Mouse (Mus musculus) neutrophil, adult 5-6 weeks (primary cell): Measurements from ENCODE around the gene Rasgrp3. TPM values are rescaled to one million over a fixed set of nuclear protein-coding genes. Genes with fewer than 3 reads are reported as not detected.
"Not testable (repeated sequence)": the region's sequence is repeated elsewhere in the genome, so short reads cannot be mapped to it uniquely, and the experiment has no call there.

Source experiments
- ATAC-seq: fragments of 151-379, 151-347 bp; 2 replicates; pipeline ENCODE4 v1.8.0; 2017; ENCODE audit warnings: mild to moderate bottlenecking, moderate TSS enrichment; ENCODE audit not compliant: insufficient number of reproducible peaks, poor library complexity, low FRiP score, severe bottlenecking; ENCODE audit errors: extremely low read depth
- total RNA-seq: library from RNA; stranded (forward); fragments of 200-1000 nt; gene quantifications from 2 replicates; pipeline ENCODE4 v1.2.3, GENCODE M21; 2017

The Rasgrp3 gene
- total RNA-seq, 1 experiment from 2014 or later, result 99.4 TPM

GRCm38 (mm10) chr17:75453639-75454038 lies 17.9 kb downstream of the Rasgrp3 start:
- no peak for ATAC-seq

GRCm38 (mm10) chr17:75456096-75456495 lies 20.4 kb downstream of the Rasgrp3 start:
- not testable (repeated sequence) for ATAC-seq

DNA sequence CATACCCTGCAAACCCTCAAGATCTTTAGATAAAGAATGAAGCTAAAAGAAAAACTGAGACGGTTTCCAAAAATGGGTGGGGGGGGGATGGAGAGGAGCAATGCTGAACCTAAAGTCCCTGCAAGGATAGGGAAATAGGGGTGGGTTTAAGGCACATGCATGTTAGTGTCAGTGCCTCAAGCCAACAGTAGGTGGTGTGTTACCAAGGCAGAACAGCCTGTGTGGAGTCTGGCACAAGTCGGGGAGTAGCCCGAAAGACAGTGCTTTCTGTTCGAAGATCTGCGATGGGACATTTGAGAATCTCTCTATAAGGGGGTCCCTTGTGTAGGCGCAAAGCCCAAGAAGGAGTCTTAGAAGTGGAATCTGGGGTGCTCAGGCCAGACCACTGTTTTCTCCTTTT lies 24.9 kb downstream of the Rasgrp3 start:
- ATAC-seq, result peak; percentile 63

DNA sequence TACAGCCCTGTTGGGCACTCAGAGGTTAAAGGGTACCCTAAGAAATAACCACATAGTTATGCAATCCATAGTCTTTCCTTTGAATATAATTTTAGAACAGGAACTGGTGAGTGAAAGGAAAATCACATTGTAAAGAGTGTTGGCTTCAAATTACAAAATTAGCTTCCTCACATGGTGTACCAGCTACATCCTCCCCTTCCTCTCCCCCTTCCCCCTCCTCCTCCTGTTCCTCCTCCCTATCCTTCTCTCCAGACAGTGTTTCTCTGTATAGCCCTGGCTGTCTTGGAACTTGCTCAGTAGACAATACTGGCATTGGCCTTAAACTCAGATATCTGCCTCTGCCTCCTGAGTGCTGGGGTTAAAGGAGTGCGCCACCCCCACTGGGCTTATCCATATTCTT lies 26.1 kb downstream of the Rasgrp3 start:
- ATAC-seq, result no peak

DNA sequence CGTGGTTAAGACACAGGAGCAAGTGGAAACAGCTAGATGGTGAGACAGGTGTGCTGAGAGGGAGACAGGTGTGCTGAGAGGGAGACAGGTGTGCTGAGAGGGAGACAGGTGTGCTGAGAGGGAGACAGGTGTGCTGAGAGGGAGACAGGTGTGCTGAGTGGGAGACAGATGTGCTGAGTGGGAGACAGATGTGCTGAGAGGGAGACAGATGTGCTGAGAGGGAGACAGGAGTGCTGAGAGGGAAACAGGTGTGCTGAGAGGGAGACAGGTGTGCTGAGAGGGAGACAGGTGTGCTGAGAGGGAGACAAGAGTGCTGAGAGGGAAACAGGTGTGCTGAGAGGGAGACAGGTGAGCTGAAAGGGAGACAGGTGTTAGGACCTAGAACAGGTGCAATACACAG lies 27.5 kb downstream of the Rasgrp3 start:
- not testable (repeated sequence) for ATAC-seq

- ATAC-seq, result no peak
Observed at GRCm38 (mm10) chr17:75463645-75464044, 27.9 kb downstream of the Rasgrp3 start.

DNA sequence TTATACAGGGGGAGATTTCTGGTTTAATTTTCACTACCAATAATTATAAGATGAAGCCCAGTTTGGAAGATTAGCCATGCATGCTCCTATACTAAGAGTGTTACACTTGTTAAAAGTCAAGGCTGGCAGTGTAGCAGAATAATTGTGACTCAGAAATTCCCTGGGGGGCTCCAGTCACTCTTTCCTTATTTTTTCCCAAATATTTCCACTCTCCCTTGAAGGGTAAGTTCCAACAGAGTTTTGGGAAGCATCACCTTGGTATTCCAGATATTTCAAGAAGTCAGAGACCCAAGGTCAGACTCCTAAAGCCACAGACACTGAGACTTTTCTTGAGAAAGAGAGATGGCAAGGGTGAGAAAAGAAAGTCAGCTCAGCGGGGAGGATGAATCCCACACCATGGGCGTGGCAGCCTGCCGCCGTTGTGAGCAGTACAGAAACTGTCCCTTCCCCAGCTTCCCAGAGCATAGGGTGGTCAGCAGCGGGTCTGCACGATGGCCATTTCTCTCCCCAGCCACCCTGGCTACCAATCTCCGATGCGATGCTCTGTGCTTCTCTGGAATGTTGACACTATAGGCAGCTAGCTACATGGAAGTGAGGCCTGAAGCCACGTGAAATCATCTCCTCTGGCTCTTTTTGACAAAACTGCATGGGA lies 28.8 kb downstream of the Rasgrp3 start:
- ATAC-seq, result no peak

GRCm38 (mm10) chr17:75464983-75465634 lies 29.4 kb downstream of the Rasgrp3 start:
- peak; percentile 84 for ATAC-seq

DNA sequence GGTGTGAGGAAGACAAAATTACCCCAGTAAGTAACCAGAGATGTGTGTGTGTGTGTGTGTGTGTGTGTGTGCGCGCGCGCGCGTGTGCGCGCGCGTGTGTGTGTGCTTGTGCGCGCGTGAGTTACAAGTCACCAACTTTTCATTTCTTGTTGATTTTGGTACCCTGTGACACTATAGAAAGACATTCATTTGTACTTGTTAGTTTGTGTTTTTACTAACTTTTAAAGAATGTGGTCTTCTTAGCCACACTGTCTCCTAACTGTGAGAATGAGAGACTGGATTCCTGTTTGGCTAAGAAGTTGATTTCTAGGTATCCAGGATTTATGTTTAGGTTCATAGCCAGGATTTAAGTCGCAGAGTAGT lies 29.9 kb downstream of the Rasgrp3 start:
- ATAC-seq, result no peak

DNA sequence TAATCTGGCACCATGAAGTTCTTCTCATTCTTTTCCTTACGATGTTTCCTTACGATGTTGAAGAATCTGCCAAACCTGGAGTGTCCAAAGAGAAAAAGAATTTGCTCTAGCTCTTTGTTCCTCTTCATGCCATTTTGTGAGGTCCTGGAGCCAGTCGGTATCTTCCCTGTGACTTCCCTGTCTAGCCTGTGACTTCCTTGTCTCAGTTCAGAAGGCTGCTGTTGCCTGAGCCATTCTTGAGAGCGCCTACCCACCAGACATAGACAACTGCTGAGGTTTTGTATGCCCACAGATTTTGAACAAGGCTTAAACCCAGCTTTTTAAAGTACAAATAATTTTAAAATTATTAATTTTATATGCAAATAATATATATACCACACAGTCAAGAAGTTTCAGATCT lies 31.3 kb downstream of the Rasgrp3 start:
- no peak for ATAC-seq

DNA sequence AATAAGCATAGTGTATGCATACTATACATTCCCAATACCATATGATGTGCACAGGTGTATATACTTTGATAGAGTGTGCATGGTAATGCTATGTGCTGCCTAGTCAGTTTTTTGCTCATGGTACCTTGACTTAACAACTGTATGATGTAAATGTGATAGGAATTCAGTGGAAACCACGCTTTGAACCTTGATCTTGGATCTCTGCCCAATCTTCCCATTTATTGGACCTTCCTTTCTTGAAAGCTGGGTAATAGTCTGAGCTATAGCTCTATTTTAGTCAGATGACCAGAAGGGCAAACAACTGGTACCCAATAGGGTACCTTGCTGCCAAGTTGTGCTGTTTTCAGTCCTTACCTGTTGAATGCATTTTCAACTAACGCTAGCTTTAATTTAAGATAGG lies 31.8 kb downstream of the Rasgrp3 start:
- no peak for ATAC-seq

- ATAC-seq, result no peak
Observed at GRCm38 (mm10) chr17:75468479-75469114, 32.9 kb downstream of the Rasgrp3 start.

DNA sequence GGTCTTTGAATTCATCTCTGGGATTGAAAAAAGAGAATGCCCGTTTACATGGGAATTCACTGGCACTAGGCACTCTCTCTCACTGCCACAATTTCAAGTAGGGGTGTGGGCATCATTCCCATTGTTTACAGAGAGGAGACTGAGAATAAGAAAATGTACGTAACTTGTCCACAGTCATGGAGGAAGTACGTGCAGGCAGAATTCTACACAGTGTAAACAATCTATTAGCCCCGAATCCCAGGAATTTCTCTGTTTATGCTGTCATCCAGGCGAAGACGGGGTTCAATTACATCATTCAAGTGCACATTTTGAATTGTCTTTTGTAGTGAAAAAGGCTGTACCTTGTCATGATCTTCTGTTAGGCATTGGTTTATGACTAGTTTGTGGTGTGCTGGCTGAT lies 34.6 kb downstream of the Rasgrp3 start:
- no peak for ATAC-seq

GRCm38 (mm10) chr17:75470885-75471610 lies 35.4 kb downstream of the Rasgrp3 start:
- no peak for ATAC-seq

- ATAC-seq, result no peak
Observed at GRCm38 (mm10) chr17:75471644-75472253, 36.1 kb downstream of the Rasgrp3 start.

DNA sequence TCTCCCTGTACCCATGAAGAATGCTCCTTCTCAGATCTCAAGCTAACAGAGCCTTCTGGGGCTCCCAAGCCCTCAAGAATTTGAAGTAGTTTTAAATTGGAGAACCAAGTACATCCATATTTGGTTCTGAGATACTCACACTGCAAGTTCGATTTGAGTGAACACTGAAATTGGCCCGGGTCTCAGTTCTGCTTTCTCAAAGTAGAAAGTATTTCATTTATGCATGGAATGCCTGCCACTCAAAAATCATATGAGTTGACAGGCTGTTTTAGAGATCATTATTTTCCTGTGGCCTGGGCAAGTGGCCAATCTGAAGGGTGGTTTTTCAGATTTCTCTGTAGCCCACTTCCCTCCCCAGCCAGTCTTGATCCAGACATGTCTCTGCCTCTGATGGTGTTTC lies 36.7 kb downstream of the Rasgrp3 start:
- ATAC-seq, result peak; percentile 76

GRCm38 (mm10) chr17:75475985-75476384 lies 40.3 kb downstream of the Rasgrp3 start:
- no peak for ATAC-seq

- no peak for ATAC-seq
Observed at GRCm38 (mm10) chr17:75476736-75477416, 41.2 kb downstream of the Rasgrp3 start.

- ATAC-seq, result peak; percentile 66
Observed at GRCm38 (mm10) chr17:75477655-75478054, 42.0 kb downstream of the Rasgrp3 start.
